Mouse (Mus musculus): ENCODE results near the gene Tmem138.

GRCm38 (mm10) chr19:10583550-10584146 lies 6.5 kb upstream of the Tmem138 start:
- TF ChIP-seq CTCF (IDR thresholded peaks at IDR 0.05 in 2 of 3, conservative IDR thresholded peaks at IDR 0.05 in 1 of 3; ENCODE audit: control insufficient read depth in 1 of 3, insufficient read depth in 1 of 3, low read depth in 2 of 3, low read length in 3 of 3, poor library complexity in 1 of 3, severe bottlenecking in 1 of 3) (no peak), ZMIZ1 (IDR thresholded peaks at IDR 0.05; ENCODE audit: low read depth, low read length) (no peak), POLR2A (IDR thresholded peaks at IDR 0.05; ENCODE audit: control insufficient read depth in 1 of 2, insufficient read depth in 1 of 2, low read depth in 1 of 2, low read length in 2 of 2, poor library complexity in 1 of 2) (no peak), EP300 (IDR thresholded peaks at IDR 0.05; ENCODE audit: low read depth in 1 of 2, low read length in 2 of 2) (no peak)
